Mouse (Mus musculus): ENCODE data around the gene Wwox.

Wwox gene

GRCm38 (mm10) chr8:114600196-114600595 is 160.7 kb downstream of the Wwox start:
- no peak for DNase-seq (ENCODE audit: low spot score)

GRCm38 (mm10) chr8:114603046-114603445 is 163.6 kb downstream of the Wwox start:
- no peak for DNase-seq (ENCODE audit: low spot score)

- no peak for DNase-seq (ENCODE audit: low spot score)
Observed at GRCm38 (mm10) chr8:114603561-114603960, 164.1 kb downstream of the Wwox start.

GRCm38 (mm10) chr8:114604315-114604714 is 164.9 kb downstream of the Wwox start:
- no peak for DNase-seq (ENCODE audit: low spot score)

- no peak for DNase-seq (ENCODE audit: low spot score)
Observed at GRCm38 (mm10) chr8:114605651-114606050, 166.2 kb downstream of the Wwox start.

- DNase-seq (ENCODE audit: low spot score): no peak
Observed at GRCm38 (mm10) chr8:114609330-114609729, 169.9 kb downstream of the Wwox start.

GRCm38 (mm10) chr8:114611075-114611474 is 171.6 kb downstream of the Wwox start:
- DNase-seq (ENCODE audit: low spot score): no peak

GRCm38 (mm10) chr8:114612091-114612490 is 172.6 kb downstream of the Wwox start:
- no peak for DNase-seq (ENCODE audit: low spot score)

- DNase-seq (ENCODE audit: low spot score): no peak
Observed at GRCm38 (mm10) chr8:114615413-114615812, 176.0 kb downstream of the Wwox start.

GRCm38 (mm10) chr8:114615908-114616307 is 176.5 kb downstream of the Wwox start:
- DNase-seq (ENCODE audit: low spot score): peak; percentile 20

- DNase-seq (ENCODE audit: low spot score): no peak
Observed at GRCm38 (mm10) chr8:114618908-114619508, 179.6 kb downstream of the Wwox start.

GRCm38 (mm10) chr8:114625402-114625801 is 185.9 kb downstream of the Wwox start:
- no peak for DNase-seq (ENCODE audit: low spot score)

- no peak for DNase-seq (ENCODE audit: low spot score)
Observed at GRCm38 (mm10) chr8:114626897-114627296, 187.4 kb downstream of the Wwox start.

- no peak for DNase-seq (ENCODE audit: low spot score)
Observed at GRCm38 (mm10) chr8:114629719-114630118, 190.3 kb downstream of the Wwox start.

- DNase-seq (ENCODE audit: low spot score): no peak
Observed at GRCm38 (mm10) chr8:114631087-114631486, 191.6 kb downstream of the Wwox start.

- DNase-seq (ENCODE audit: low spot score): no peak
Observed at GRCm38 (mm10) chr8:114634151-114634550, 194.7 kb downstream of the Wwox start.

- no peak for DNase-seq (ENCODE audit: low spot score)
Observed at GRCm38 (mm10) chr8:114634669-114635410, 195.4 kb downstream of the Wwox start.

- no peak for DNase-seq (ENCODE audit: low spot score)
Observed at GRCm38 (mm10) chr8:114636376-114636775, 196.9 kb downstream of the Wwox start.

- DNase-seq (ENCODE audit: low spot score): no peak
Observed at GRCm38 (mm10) chr8:114641809-114642208, 202.4 kb downstream of the Wwox start.

GRCm38 (mm10) chr8:114650789-114651188 is 211.3 kb downstream of the Wwox start:
- no peak for DNase-seq (ENCODE audit: low spot score)

- no peak for DNase-seq (ENCODE audit: low spot score)
Observed at GRCm38 (mm10) chr8:114657789-114658188, 218.3 kb downstream of the Wwox start.

GRCm38 (mm10) chr8:114658475-114658874 is 219.0 kb downstream of the Wwox start:
- DNase-seq (ENCODE audit: low spot score): no peak

GRCm38 (mm10) chr8:114663053-114663452 is 223.6 kb downstream of the Wwox start:
- no peak for DNase-seq (ENCODE audit: low spot score)

GRCm38 (mm10) chr8:114665521-114665920 is 226.1 kb downstream of the Wwox start:
- no peak for DNase-seq (ENCODE audit: low spot score)

Data from lung, postnatal 25 days (tissue).